In the genomic region with DNA sequence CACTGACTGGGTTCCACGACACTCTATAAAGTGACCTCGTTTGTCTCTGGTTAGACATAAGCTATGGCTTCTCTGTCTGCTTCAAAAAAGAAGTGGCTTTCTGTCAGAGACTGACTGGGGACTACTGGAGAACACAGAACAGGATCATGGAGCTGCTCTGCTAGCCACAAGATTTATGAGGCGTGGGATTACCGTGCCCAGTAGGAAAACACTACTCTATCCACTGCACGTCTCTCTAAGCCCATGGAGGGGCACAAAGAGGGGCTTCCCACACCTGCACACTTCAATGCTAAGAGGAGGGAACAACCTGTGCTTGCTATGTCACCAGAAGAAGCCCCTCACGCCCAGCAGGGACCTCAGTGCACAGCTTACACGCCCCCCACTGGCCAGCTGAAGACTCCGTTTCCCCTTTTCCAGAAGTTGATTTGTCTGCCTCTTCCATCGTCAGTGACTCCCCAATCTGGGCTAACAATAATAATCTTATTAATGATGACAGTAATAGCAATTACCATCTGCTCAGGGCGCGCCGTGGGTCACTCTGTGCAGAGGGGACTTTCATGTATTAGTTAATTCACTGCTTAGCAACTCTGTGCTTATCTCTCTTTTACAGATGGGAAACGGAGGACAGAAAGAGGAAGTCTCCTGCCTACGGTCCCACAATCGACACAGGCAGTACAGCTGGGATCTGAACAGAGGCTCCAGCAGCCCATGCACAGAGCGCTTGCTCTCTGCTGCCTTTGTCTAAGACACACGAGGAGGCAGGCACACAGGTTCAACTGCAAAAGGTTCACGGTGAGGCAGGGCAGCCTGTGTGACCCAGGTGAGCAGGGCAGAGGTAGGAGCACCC, we compare ENCODE assay signal across 8 mouse cellular contexts.
DNase-seq lines count a peak whose midpoint lies in the region; ATAC-seq lines count a peak whose summit lies in the region.

No protein-coding gene starts in this region.

- H3K36me3 ChIP-seq in intestine, embryonic 14.5 days (ENCODE audit: control insufficient read depth, insufficient read depth, low read length) = no peaks in the 10 kb centered on the region
- no peaks in the 10 kb centered on the region for H3K36me3 ChIP-seq in midbrain, embryonic 13.5 days

- no peaks in the 10 kb centered on the region for H3K27me3 ChIP-seq in intestine, embryonic 14.5 days (replicated peaks; ENCODE audit: control insufficient read depth, insufficient read depth, low read length)
- H3K27me3 ChIP-seq in midbrain, embryonic 13.5 days = no peaks in the 10 kb centered on the region

- 0 out of 2 replicates have a peak overlapping the region, but pooled peaks have one; percentile 12 for H3K27ac ChIP-seq in intestine, embryonic 14.5 days (ENCODE audit: low read depth)
- peak overlapping the region; percentile 87 for H3K27ac ChIP-seq in midbrain, embryonic 13.5 days

- 52% methylated on average over 18 of the region's 18 CpGs for WGBS in intestine, embryonic 14.5 days
- WGBS in midbrain, embryonic 13.5 days = 48% methylated on average over 18 of the region's 18 CpGs

- H3K9me3 ChIP-seq in intestine, embryonic 14.5 days (ENCODE audit: control insufficient read depth, low read length) = no peaks in the 10 kb centered on the region
- H3K9me3 ChIP-seq in midbrain, embryonic 13.5 days = no peaks in the 10 kb centered on the region

- DNase-seq in cerebellum, adult 9-10 months = peak; percentile 28
- no peak for DNase-seq in cerebellum, postnatal 4 days (ENCODE audit: low spot score in 2 of 2)
- DNase-seq in intestine, embryonic 14.5 days (ENCODE audit: low spot score) = peak; percentile 59
- no peak for DNase-seq in adrenal gland, adult 2 months
- DNase-seq in right cerebral cortex, postnatal 14 days = no peak
- no peak for DNase-seq in layer of hippocampus, postnatal 10 days (ENCODE audit: low spot score in 2 of 2)

- no peak overlapping the region for H3K4me2 ChIP-seq in intestine, embryonic 14.5 days (ENCODE audit: low read length)
- 0 out of 2 replicates have a peak overlapping the region, but pooled peaks have one; percentile 14 for H3K4me2 ChIP-seq in midbrain, embryonic 13.5 days (replicated peaks)

- peak; percentile 81 for ATAC-seq in common myeloid progenitor, adult 5-6 weeks (replicated peaks; ENCODE audit: low read depth, poor library complexity, severe bottlenecking)
- ATAC-seq in intestine, embryonic 14.5 days (replicated peaks; ENCODE audit: low FRiP score, low TSS enrichment, low read depth) = no peak
- peak; percentile 73 for ATAC-seq in midbrain, embryonic 13.5 days

- peak overlapping the region; percentile 30; the same call in 1 of the 2 replicates for H3K9ac ChIP-seq in intestine, embryonic 14.5 days (ENCODE audit: low read length)
- H3K9ac ChIP-seq in midbrain, embryonic 13.5 days (replicated peaks) = peak overlapping the region; percentile 52

- no peak overlapping the region for H3K4me3 ChIP-seq in intestine, embryonic 14.5 days (ENCODE audit: low read depth, low read length)
- H3K4me3 ChIP-seq in midbrain, embryonic 13.5 days (replicated peaks) = no peak overlapping the region

- peaks cover 27% of the 10 kb centered on the region for H3K4me1 ChIP-seq in intestine, embryonic 14.5 days (replicated peaks; ENCODE audit: control insufficient read depth, insufficient read depth, low read length)
- peaks cover 86% of the 10 kb centered on the region for H3K4me1 ChIP-seq in midbrain, embryonic 13.5 days (replicated peaks)

Comparison
In these comparisons a context has a peak if more than half of its experiments do, and no peak if none do; other contexts are left out.
1. DNase-seq: peak in cerebellum, adult 9-10 months (single experiment) and intestine, embryonic 14.5 days (single experiment); none in cerebellum, postnatal 4 days (0 of 2), adrenal gland, adult 2 months (single experiment), right cerebral cortex, postnatal 14 days (single experiment) and layer of hippocampus, postnatal 10 days (0 of 2).